Mouse (Mus musculus) erythroblast, embryonic 14.5 days (primary cell): ENCODE results near the gene Ppfia3.

ENCODE experiments used
- GATA1 ChIP-seq: IDR thresholded peaks from 2 replicates; pipeline ENCODE4 v1.6.1; 2012; ENCODE audit warnings: low read length, inconsistent platforms, mixed read lengths
- TAL1 ChIP-seq: IDR thresholded peaks from 3 replicates; pipeline ENCODE4 v1.6.1; 2012; ENCODE audit warnings: low read length, inconsistent platforms, mixed read lengths

- TF ChIP-seq GATA1 = no peak
- no peak for TF ChIP-seq TAL1
Measured at GRCm38 (mm10) chr7:45313495-45313894, 53.3 kb downstream of the Ppfia3 start.
